Mouse (Mus musculus) ovary, adult 18-20 months (tissue): ENCODE data around the gene Nbeal2.
"Not testable (repeated sequence)": the region's sequence is repeated elsewhere in the genome, so short reads cannot be mapped to it uniquely, and the experiment has no call there.

Experiments used
- DNase-seq: peaks from one replicate; pipeline ENCODE4 v3.0.0; 2022; ENCODE audit warnings: low spot score, mixed read lengths

Gene Nbeal2

GRCm38 (mm10) chr9:110653655-110654461, at the start of gene Nbeal2:
Nbeal2 (minus strand) TSS chr9:110654161.
- DNase-seq, result peak; percentile 93

GRCm38 (mm10) chr9:110702848-110703247, 48.9 kb upstream of the Nbeal2 start:
- DNase-seq, result no peak

- no peak for DNase-seq
Observed at GRCm38 (mm10) chr9:110701114-110702032, 47.4 kb upstream of the Nbeal2 start.

- no peak for DNase-seq
Observed at GRCm38 (mm10) chr9:110699574-110699973, 45.6 kb upstream of the Nbeal2 start.

- no peak for DNase-seq
Observed at GRCm38 (mm10) chr9:110697465-110697864, 43.5 kb upstream of the Nbeal2 start.

GRCm38 (mm10) chr9:110696427-110696826, 42.5 kb upstream of the Nbeal2 start:
- DNase-seq, result no peak

- DNase-seq, result no peak
Observed at GRCm38 (mm10) chr9:110695165-110695755, 41.3 kb upstream of the Nbeal2 start.

- DNase-seq, result no peak
Observed at GRCm38 (mm10) chr9:110689261-110689779, 35.4 kb upstream of the Nbeal2 start.

- DNase-seq, result no peak
Observed at GRCm38 (mm10) chr9:110687846-110688245, 33.9 kb upstream of the Nbeal2 start.

GRCm38 (mm10) chr9:110687061-110687460, 33.1 kb upstream of the Nbeal2 start:
- no peak for DNase-seq

- no peak for DNase-seq
Observed at GRCm38 (mm10) chr9:110686472-110686871, 32.5 kb upstream of the Nbeal2 start.

- no peak for DNase-seq
Observed at GRCm38 (mm10) chr9:110685591-110685990, 31.6 kb upstream of the Nbeal2 start.

GRCm38 (mm10) chr9:110685187-110685586, 31.2 kb upstream of the Nbeal2 start:
- no peak for DNase-seq

- peak; percentile 78 for DNase-seq
Observed at GRCm38 (mm10) chr9:110684100-110684831, 30.3 kb upstream of the Nbeal2 start.

GRCm38 (mm10) chr9:110683574-110684099, 29.7 kb upstream of the Nbeal2 start:
- no peak for DNase-seq

GRCm38 (mm10) chr9:110682697-110683096, 28.7 kb upstream of the Nbeal2 start:
- not testable (repeated sequence) for DNase-seq

GRCm38 (mm10) chr9:110682255-110682654, 28.3 kb upstream of the Nbeal2 start:
- DNase-seq, result no peak

GRCm38 (mm10) chr9:110681817-110682216, 27.9 kb upstream of the Nbeal2 start:
- no peak for DNase-seq

- no peak for DNase-seq
Observed at GRCm38 (mm10) chr9:110680736-110681507, 27.0 kb upstream of the Nbeal2 start.

- no peak for DNase-seq
Observed at GRCm38 (mm10) chr9:110678886-110679285, 24.9 kb upstream of the Nbeal2 start.
